Mouse (Mus musculus) activated CD4-positive, CD25-positive, alpha-beta regulatory T cell, adult 4 months (primary cell): Measurements from ENCODE around the gene Cyth4. TPM values are rescaled to one million over a fixed set of nuclear protein-coding genes. Genes with fewer than 3 reads are reported as not detected.

Experiments
- ATAC-seq: one replicate; pipeline ENCODE4 v1.8.0; 2017
- polyA plus RNA-seq, 2 experiments: library from polyadenylated mRNA; unstranded; fragments of 100-300 nt; shearing (Covaris generic); gene quantifications; one replicate each; pipeline ENCODE4 v1.2.1; 2017

Gene Cyth4
- 100 to 1,000 TPM; 197 to 261 TPM for polyA plus RNA-seq

- peak; percentile 66 for ATAC-seq
Observed at GRCm38 (mm10) chr15:78596914-78597313, at the start of gene Cyth4. Gene Cyth4, plus strand, starts transcription at chr15:78597047.

GRCm38 (mm10) chr15:78547415-78548335, 49.2 kb upstream of the Cyth4 start:
- peak; percentile 81 for ATAC-seq

GRCm38 (mm10) chr15:78548336-78548665, 48.5 kb upstream of the Cyth4 start:
- no peak for ATAC-seq

GRCm38 (mm10) chr15:78548711-78549110, 48.1 kb upstream of the Cyth4 start:
- ATAC-seq = no peak

- ATAC-seq = no peak
Observed at GRCm38 (mm10) chr15:78549189-78549734, 47.6 kb upstream of the Cyth4 start.

GRCm38 (mm10) chr15:78554545-78555313, 42.1 kb upstream of the Cyth4 start:
- no peak for ATAC-seq

GRCm38 (mm10) chr15:78557693-78558535, 38.9 kb upstream of the Cyth4 start:
- peak; percentile 37 for ATAC-seq

- ATAC-seq = peak; percentile 11
Observed at GRCm38 (mm10) chr15:78559141-78559979, 37.5 kb upstream of the Cyth4 start.

- ATAC-seq = peak; percentile 1
Observed at GRCm38 (mm10) chr15:78563344-78563743, 33.5 kb upstream of the Cyth4 start.

- peak; percentile 82 for ATAC-seq
Observed at GRCm38 (mm10) chr15:78563937-78564336, 32.9 kb upstream of the Cyth4 start.

- ATAC-seq = no peak
Observed at GRCm38 (mm10) chr15:78564764-78565435, 31.9 kb upstream of the Cyth4 start.

GRCm38 (mm10) chr15:78567608-78568120, 29.2 kb upstream of the Cyth4 start:
- ATAC-seq = no peak

- ATAC-seq = no peak
Observed at GRCm38 (mm10) chr15:78570170-78570569, 26.7 kb upstream of the Cyth4 start.

- ATAC-seq = peak; percentile 66
Observed at GRCm38 (mm10) chr15:78571554-78572269, 25.1 kb upstream of the Cyth4 start.

- no peak for ATAC-seq
Observed at GRCm38 (mm10) chr15:78572270-78572600, 24.6 kb upstream of the Cyth4 start.

- peak; percentile 48 for ATAC-seq
Observed at GRCm38 (mm10) chr15:78572658-78573397, 24.0 kb upstream of the Cyth4 start, which contains the start of gene Rac2. Gene Rac2, minus strand, starts transcription at chr15:78572783.

- peak; percentile 36 for ATAC-seq
Observed at GRCm38 (mm10) chr15:78576284-78576810, 20.5 kb upstream of the Cyth4 start.

- ATAC-seq = no peak
Observed at GRCm38 (mm10) chr15:78583352-78583751, 13.5 kb upstream of the Cyth4 start.

GRCm38 (mm10) chr15:78585404-78585803, 11.4 kb upstream of the Cyth4 start:
- ATAC-seq = no peak
